Mouse (Mus musculus) spleen, adult 12 weeks (tissue): ENCODE data around the gene 2310034G01Rik.

Experiments
- DNase-seq: peaks from one replicate; pipeline ENCODE4 v3.0.0; 2022; ENCODE audit warnings: low spot score

2310034G01Rik gene

GRCm38 (mm10) chr19:46314872-46315742 is 35.0 kb downstream of the 2310034G01Rik start:
- DNase-seq, result peak; percentile 42

- DNase-seq, result no peak
Measured at GRCm38 (mm10) chr19:46314151-46314601, 35.9 kb downstream of the 2310034G01Rik start.

GRCm38 (mm10) chr19:46313591-46313990 is 36.5 kb downstream of the 2310034G01Rik start:
- no peak for DNase-seq

GRCm38 (mm10) chr19:46313116-46313515 is 37.0 kb downstream of the 2310034G01Rik start:
- no peak for DNase-seq

GRCm38 (mm10) chr19:46312566-46312965 is 37.5 kb downstream of the 2310034G01Rik start:
- DNase-seq, result no peak

- DNase-seq, result no peak
Measured at GRCm38 (mm10) chr19:46311341-46311740, 38.8 kb downstream of the 2310034G01Rik start.

- no peak for DNase-seq
Measured at GRCm38 (mm10) chr19:46310312-46310865, 39.7 kb downstream of the 2310034G01Rik start.

GRCm38 (mm10) chr19:46309651-46310305 is 40.3 kb downstream of the 2310034G01Rik start:
- no peak for DNase-seq

GRCm38 (mm10) chr19:46308706-46309435 is 41.2 kb downstream of the 2310034G01Rik start:
- peak; percentile 70 for DNase-seq

GRCm38 (mm10) chr19:46308303-46308702 is 41.8 kb downstream of the 2310034G01Rik start:
- no peak for DNase-seq

GRCm38 (mm10) chr19:46307781-46308180 is 42.3 kb downstream of the 2310034G01Rik start:
- DNase-seq, result no peak

GRCm38 (mm10) chr19:46306751-46307289 is 43.3 kb downstream of the 2310034G01Rik start:
- no peak for DNase-seq

GRCm38 (mm10) chr19:46306268-46306610 is 43.9 kb downstream of the 2310034G01Rik start:
- no peak for DNase-seq

GRCm38 (mm10) chr19:46305432-46306267 is 44.5 kb downstream of the 2310034G01Rik start:
- peak; percentile 89 for DNase-seq

GRCm38 (mm10) chr19:46304908-46305333 is 45.2 kb downstream of the 2310034G01Rik start:
- no peak for DNase-seq

- DNase-seq, result peak; percentile 88
Measured at GRCm38 (mm10) chr19:46304216-46304841, 45.8 kb downstream of the 2310034G01Rik start, which contains the start of gene Nfkb2. Gene Nfkb2, plus strand, starts transcription at chr19:46304320.

- no peak for DNase-seq
Measured at GRCm38 (mm10) chr19:46303251-46304215, 46.6 kb downstream of the 2310034G01Rik start.

GRCm38 (mm10) chr19:46302551-46302950 is 47.6 kb downstream of the 2310034G01Rik start:
- DNase-seq, result no peak
